Mouse (Mus musculus) kidney, embryonic 14.5 days (tissue): ENCODE data around the gene Mettl8. TPM values are rescaled to one million over a fixed set of nuclear protein-coding genes. Genes with fewer than 3 reads are reported as not detected.

Source experiments
- ATAC-seq: fragments of 200-750 bp; cut with Nextera tagmentation; 2 replicates; pipeline ENCODE4 v1.8.0; 2017; ENCODE audit warnings: moderate number of reproducible peaks, mild to moderate bottlenecking, moderate TSS enrichment, moderate library complexity; ENCODE audit not compliant: low FRiP score, low TSS enrichment
- H3K27ac ChIP-seq: fragments of 300-500 bp; sonication (generic); 2 replicates; pipeline ENCODE4 v1.5.1; 2014; ENCODE audit warnings: low read depth, mild to moderate bottlenecking, low read length, moderate library complexity, mixed read lengths
- H3K27me3 ChIP-seq: fragments of 300-500 bp; sonication (generic); 2 replicates; pipeline ENCODE4 v1.6.1; 2014; ENCODE audit warnings: mild to moderate bottlenecking, low read length; ENCODE audit not compliant: control insufficient read depth, insufficient read depth
- H3K36me3 ChIP-seq: fragments of 300-500 bp; sonication (generic); 2 replicates; pipeline ENCODE4 v1.6.1; 2014; ENCODE audit warnings: low read length, mixed read lengths; ENCODE audit not compliant: control insufficient read depth, insufficient read depth
- H3K4me1 ChIP-seq: fragments of 300-500 bp; sonication (generic); 2 replicates; pipeline ENCODE4 v1.6.1; 2014; ENCODE audit warnings: low read length, mixed read lengths; ENCODE audit not compliant: control insufficient read depth, insufficient read depth
- H3K4me2 ChIP-seq: fragments of 300-500 bp; sonication (generic); replicated peaks from 2 replicates; pipeline ENCODE4 v1.6.1; 2014; ENCODE audit warnings: low read depth, mild to moderate bottlenecking, low read length
- H3K4me3 ChIP-seq: fragments of 300-500 bp; sonication (generic); 2 replicates; pipeline ENCODE4 v1.5.1; 2014; ENCODE audit warnings: mild to moderate bottlenecking, low read length
- H3K9ac ChIP-seq: fragments of 300-500 bp; sonication (generic); 2 replicates; pipeline ENCODE4 v1.6.1; 2014; ENCODE audit warnings: low read depth, mild to moderate bottlenecking, low read length, moderate library complexity
- H3K9me3 ChIP-seq: fragments of 300-500 bp; sonication (generic); 2 replicates; pipeline ENCODE4 v1.6.1; 2016; ENCODE audit warnings: low read length; ENCODE audit not compliant: control insufficient read depth
- WGBS: fragments of 180-500 bp; shearing (Covaris S2); extraction: QIAGEN DNeasy Blood & Tissue Kit; methylation state at CpG from one replicate; pipeline ENCODE4 v1.1.7; 2014; 5-methylcytosine and 5-hydroxymethylcytosine counted together
- polyA plus RNA-seq: library from polyadenylated mRNA; unstranded; fragments of >200 nt; fragmentation: Nextera tagmentation; extraction: Ambion mirVana; gene quantifications from 2 replicates; pipeline ENCODE4 v1.2.1, GENCODE M21; 2014

Gene Mettl8
- 15.4 and 22.2 TPM in 2 replicates for polyA plus RNA-seq

DNA sequence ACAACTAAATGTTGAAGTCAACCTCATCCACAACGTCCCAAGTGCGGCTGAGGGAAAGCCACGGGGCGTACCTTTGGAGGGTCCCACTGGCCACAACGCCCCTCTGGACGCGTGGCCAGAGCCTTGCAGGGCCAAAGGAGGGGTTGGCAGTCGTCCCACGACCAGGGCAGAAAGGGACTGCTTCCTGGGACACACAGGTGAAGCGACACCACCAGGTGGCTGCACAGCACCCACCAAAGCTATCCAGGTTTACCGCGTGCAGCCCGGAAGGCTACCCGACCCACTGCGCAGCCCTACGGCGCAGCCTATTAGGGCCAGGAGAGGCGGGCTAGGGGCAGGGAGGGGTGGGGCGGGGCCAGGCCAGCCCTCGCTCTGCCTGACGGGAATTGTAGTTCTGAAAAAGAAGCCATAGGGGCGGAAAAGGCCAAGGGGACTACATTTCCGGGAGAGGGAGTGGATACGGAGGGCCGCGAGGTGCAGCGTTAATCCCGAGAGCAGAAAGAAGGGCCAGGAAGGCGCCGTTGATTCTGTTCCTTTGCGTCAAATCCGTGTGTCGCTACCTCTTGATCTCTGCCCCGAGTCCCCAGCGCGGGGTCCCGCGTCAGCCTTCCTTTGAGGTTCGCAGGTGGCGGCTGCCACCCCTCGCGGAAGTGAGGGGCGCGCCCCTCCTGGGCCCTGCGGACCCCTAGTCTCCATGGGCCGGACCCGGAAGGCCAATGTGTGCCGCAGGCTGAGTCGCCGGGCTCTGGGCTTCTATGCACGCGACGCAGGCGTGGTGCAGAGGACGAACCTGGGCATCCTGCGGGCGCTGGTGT lies at the start of gene Mettl8, which contains the start of gene Dcaf17:
TSS of gene Mettl8 (minus strand) at position 284 of the 815 bp plus-strand sequence.
TSS of gene Dcaf17 (plus strand) at position 29 of the 815 bp plus-strand sequence.
- peak within 1 kb of the TSS; percentile 89 for H3K27ac ChIP-seq
- under 1% methylated on average over 57 of the region's 57 CpGs for WGBS
- H3K4me1 ChIP-seq, result 0 out of 2 replicates have a peak, but pooled peaks cover 3% of the 10 kb centered on the region
- peak within 1 kb of the TSS; percentile 90 for H3K9ac ChIP-seq
- ATAC-seq, result peak; percentile 98
- no peaks in the 10 kb centered on the region for H3K27me3 ChIP-seq
- H3K4me3 ChIP-seq, result peak within 1 kb of the TSS; percentile 86
- H3K36me3 ChIP-seq, result peaks cover under 1% of the 10 kb centered on the region
- H3K4me2 ChIP-seq, result peak within 1 kb of the TSS; percentile 75
- no peaks in the 10 kb centered on the region for H3K9me3 ChIP-seq

- WGBS, result 74% methylated on average over 3 of the region's 3 CpGs
- Histone ChIP-seq H3K36me3 (peaks cover 3% of the 10 kb centered on the region; the same call in 1 of the 2 replicates), H3K4me1 (no peaks in the 10 kb centered on the region), H3K4me3 (no peak overlapping the region), H3K9ac (no peak overlapping the region), H3K27ac (no peak overlapping the region), H3K27me3 (no peaks in the 10 kb centered on the region), H3K9me3 (no peaks in the 10 kb centered on the region), H3K4me2 (no peak overlapping the region)
- no peak for ATAC-seq
These were observed 49.3 kb upstream of the Mettl8 start for GRCm38 (mm10) chr2:71104696-71105095.

- no peak overlapping the region for H3K4me2 ChIP-seq
- H3K9me3 ChIP-seq, result no peaks in the 10 kb centered on the region
- no peak overlapping the region for H3K27ac ChIP-seq
- 89% methylated on average over 4 of the region's 4 CpGs for WGBS
- no peaks in the 10 kb centered on the region for H3K4me1 ChIP-seq
- H3K4me3 ChIP-seq, result no peak overlapping the region
- H3K9ac ChIP-seq, result no peak overlapping the region
- H3K27me3 ChIP-seq, result no peaks in the 10 kb centered on the region
- peaks cover 3% of the 10 kb centered on the region; the same call in 1 of the 2 replicates for H3K36me3 ChIP-seq
- no peak for ATAC-seq
These were observed 47.9 kb upstream of the Mettl8 start for GRCm38 (mm10) chr2:71103292-71103680.

DNA sequence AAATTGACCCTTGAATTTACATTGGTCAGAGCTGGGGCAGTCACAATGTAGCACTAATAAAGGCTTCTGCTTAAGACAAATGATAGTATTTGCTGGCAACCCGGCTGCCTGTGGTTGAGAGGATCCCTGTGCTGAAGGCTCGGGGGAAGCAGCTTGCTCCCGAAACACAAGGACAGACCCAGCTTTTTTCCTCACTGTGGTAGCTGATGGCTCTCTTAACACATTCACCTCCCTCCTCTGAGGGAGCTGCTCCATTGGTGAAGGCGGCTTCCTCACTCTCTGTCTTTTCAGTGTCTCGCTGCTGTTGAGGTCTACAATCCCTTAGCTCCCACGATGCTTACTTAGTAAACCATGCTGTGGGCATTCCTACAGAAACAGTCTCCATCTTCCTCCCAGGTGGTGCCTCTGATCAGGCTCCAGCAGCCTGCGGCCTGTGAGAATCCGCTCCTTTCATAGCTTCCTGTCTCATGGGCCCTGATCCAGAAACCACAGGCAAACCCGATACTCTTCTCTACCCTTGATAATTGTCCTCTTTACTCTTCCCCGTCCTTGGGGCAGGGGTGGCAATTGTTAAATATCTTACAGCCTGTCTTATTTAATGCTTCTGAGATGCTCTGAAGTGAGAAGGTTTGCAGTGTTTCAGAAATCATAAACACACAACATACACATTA lies 47.4 kb upstream of the Mettl8 start:
- Histone ChIP-seq H3K36me3 (peaks cover 3% of the 10 kb centered on the region; the same call in 1 of the 2 replicates), H3K27me3 (no peaks in the 10 kb centered on the region), H3K4me1 (no peaks in the 10 kb centered on the region), H3K4me2 (no peak overlapping the region), H3K9ac (no peak overlapping the region), H3K27ac (no peak overlapping the region), H3K9me3 (no peaks in the 10 kb centered on the region), H3K4me3 (no peak overlapping the region)
- ATAC-seq, result no peak
- WGBS, result 77% methylated on average over 10 of the region's 10 CpGs

- Histone ChIP-seq H3K36me3 (peaks cover 12% of the 10 kb centered on the region), H3K9me3 (no peaks in the 10 kb centered on the region), H3K4me3 (no peak overlapping the region), H3K27me3 (no peaks in the 10 kb centered on the region), H3K4me1 (no peaks in the 10 kb centered on the region), H3K9ac (no peak overlapping the region), H3K4me2 (no peak overlapping the region), H3K27ac (no peak overlapping the region)
- no peak for ATAC-seq
- 77% methylated on average over 7 of the region's 7 CpGs for WGBS
These were observed 40.8 kb upstream of the Mettl8 start for GRCm38 (mm10) chr2:71096170-71096569.

GRCm38 (mm10) chr2:71090660-71091445 lies 35.5 kb upstream of the Mettl8 start:
- H3K4me2 ChIP-seq, result no peak overlapping the region
- H3K4me3 ChIP-seq, result no peak overlapping the region
- H3K9me3 ChIP-seq, result no peaks in the 10 kb centered on the region
- no peak overlapping the region for H3K9ac ChIP-seq
- no peaks in the 10 kb centered on the region for H3K4me1 ChIP-seq
- no peak for ATAC-seq
- H3K27ac ChIP-seq, result no peak overlapping the region
- WGBS, result 88% methylated on average over 4 of the region's 4 CpGs
- peaks cover 30% of the 10 kb centered on the region; the same call in 1 of the 2 replicates for H3K36me3 ChIP-seq
- H3K27me3 ChIP-seq, result no peaks in the 10 kb centered on the region

DNA sequence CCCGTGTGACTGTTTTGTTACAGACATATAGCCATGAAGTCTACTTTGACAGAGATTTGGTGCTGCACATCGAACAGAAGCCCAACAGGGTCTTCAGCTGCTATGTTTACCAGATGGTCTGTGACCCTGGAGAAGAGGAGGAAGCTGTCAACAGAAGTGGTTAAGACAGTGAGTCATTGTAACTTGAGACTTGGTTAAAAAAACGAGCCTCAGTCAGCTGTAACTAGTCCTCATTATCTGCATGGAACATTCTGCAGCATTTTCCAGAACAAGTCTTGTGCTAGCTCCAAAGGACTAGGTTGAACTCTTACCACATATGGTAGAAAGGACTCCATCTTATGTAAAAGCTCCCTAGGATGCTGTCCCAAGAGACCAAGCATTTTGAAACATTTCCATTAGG lies 34.4 kb upstream of the Mettl8 start:
- no peak for ATAC-seq
- no peaks in the 10 kb centered on the region for H3K4me1 ChIP-seq
- WGBS, result 57% methylated on average over 3 of the region's 3 CpGs

GRCm38 (mm10) chr2:71083454-71084193 lies 28.2 kb upstream of the Mettl8 start:
- WGBS, result 88% methylated on average over 6 of the region's 6 CpGs

More for the DNA sequence above, 34.4 kb upstream of the Mettl8 start:
- Histone ChIP-seq H3K36me3 (peaks cover 30% of the 10 kb centered on the region; the same call in 1 of the 2 replicates), H3K9ac (no peak overlapping the region), H3K4me2 (no peak overlapping the region), H3K27ac (no peak overlapping the region), H3K27me3 (no peaks in the 10 kb centered on the region), H3K4me3 (no peak overlapping the region), H3K9me3 (no peaks in the 10 kb centered on the region)

More at GRCm38 (mm10) chr2:71083454-71084193, 28.2 kb upstream of the Mettl8 start:
- Histone ChIP-seq H3K27ac (no peak overlapping the region), H3K9me3 (no peaks in the 10 kb centered on the region), H3K27me3 (no peaks in the 10 kb centered on the region), H3K4me1 (no peaks in the 10 kb centered on the region), H3K4me3 (no peak overlapping the region), H3K9ac (no peak overlapping the region), H3K4me2 (no peak overlapping the region), H3K36me3 (peaks cover 20% of the 10 kb centered on the region; the same call in 1 of the 2 replicates)
- no peak for ATAC-seq
